Mouse (Mus musculus): ENCODE data around the gene Vamp2. TPM values are rescaled to one million over a fixed set of nuclear protein-coding genes. Genes with fewer than 3 reads are reported as not detected.

Vamp2 gene
- total and polyA plus RNA-seq, 3 experiments: 63.4 to 83.0 (median 70.8) TPM

- no peak for DNase-seq
- H3K4me3 ChIP-seq: no peak overlapping the region; the same call in 1 of the 2 replicates
- H3K79me2 ChIP-seq (replicated peaks; ENCODE audit: control insufficient read depth, insufficient read depth, low read length): no peaks in the 10 kb centered on the region
- TF ChIP-seq CTCF (IDR thresholded peaks at IDR 0.05) (no peak), POLR2A (IDR thresholded peaks at IDR 0.05; ENCODE audit: insufficient read depth, low read depth, low read length) (no peak), EP300 (IDR thresholded peaks at IDR 0.05; ENCODE audit: insufficient read depth, low read depth, low read length) (no peak)
- no peaks in the 10 kb centered on the region for H3K27me3 ChIP-seq (ENCODE audit: control insufficient read depth, insufficient read depth, low read length)
- no peak overlapping the region; the same call in 1 of the 2 replicates for H3K27ac ChIP-seq
- peaks cover 3% of the 10 kb centered on the region; the same call in 1 of the 2 replicates for H3K4me1 ChIP-seq (ENCODE audit: control insufficient read depth, insufficient read depth, low read length)
- intact Hi-C loops (cut with DNase I): loop anchor here (5.0 kb wide), 1 partner anchor 106 kb away; no protein-coding TSS in a partner anchor
- 73% methylated on average over 2 of the region's 2 CpGs for WGBS
- H3K36me3 ChIP-seq (ENCODE audit: control insufficient read depth, insufficient read depth, low read length): no peaks in the 10 kb centered on the region
- no peak overlapping the region for H3K9ac ChIP-seq (ENCODE audit: low read depth, low read length)
These were observed 38.4 kb downstream of the Vamp2 start for GRCm38 (mm10) chr11:69126706-69127095.

DNA sequence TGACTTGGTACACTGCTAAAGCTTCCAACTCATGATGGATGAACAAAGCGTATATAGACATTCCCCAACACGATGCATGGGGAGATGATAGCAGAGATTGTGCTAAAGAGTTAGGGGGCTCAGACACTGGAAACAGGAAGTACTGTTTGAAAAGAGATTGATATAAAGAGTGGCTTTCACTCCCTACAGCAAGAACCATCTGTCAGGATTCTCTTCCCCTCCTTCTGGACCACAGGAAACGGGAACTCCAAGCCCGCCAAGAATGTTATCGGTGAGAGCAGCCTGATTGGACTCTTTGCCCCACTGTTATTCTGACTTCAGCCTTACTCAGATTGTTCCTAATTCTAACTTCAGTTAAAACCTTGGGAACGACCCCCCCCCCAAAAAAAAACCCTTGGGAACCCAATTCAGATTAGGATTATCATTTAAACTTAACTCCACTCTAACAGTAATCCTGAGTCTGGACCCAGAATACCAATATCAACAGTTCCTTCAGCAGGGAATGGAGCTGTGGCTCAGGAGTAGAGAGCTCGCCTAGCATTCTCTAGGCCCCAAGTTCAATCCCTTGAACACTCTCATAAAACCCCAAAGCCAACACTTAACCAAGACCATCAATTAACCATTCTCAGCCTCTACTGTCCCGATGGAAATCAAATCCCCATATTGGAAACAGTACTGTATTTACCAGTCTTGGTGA lies 40.3 kb downstream of the Vamp2 start:
- no peaks in the 10 kb centered on the region for H3K36me3 ChIP-seq (ENCODE audit: control insufficient read depth, insufficient read depth, low read length)
- H3K79me2 ChIP-seq (replicated peaks; ENCODE audit: control insufficient read depth, insufficient read depth, low read length): no peaks in the 10 kb centered on the region
- H3K27me3 ChIP-seq (ENCODE audit: control insufficient read depth, insufficient read depth, low read length): no peaks in the 10 kb centered on the region
- peaks cover 3% of the 10 kb centered on the region; the same call in 1 of the 2 replicates for H3K4me1 ChIP-seq (ENCODE audit: control insufficient read depth, insufficient read depth, low read length)
- TF ChIP-seq EP300 (IDR thresholded peaks at IDR 0.05; ENCODE audit: insufficient read depth, low read depth, low read length): no peak
- no peak for TF ChIP-seq CTCF (IDR thresholded peaks at IDR 0.05)
- no peak for TF ChIP-seq POLR2A (IDR thresholded peaks at IDR 0.05; ENCODE audit: insufficient read depth, low read depth, low read length)
- DNase-seq: no peak
- 49% methylated on average over 8 of the region's 8 CpGs for WGBS
- no peak overlapping the region for H3K9ac ChIP-seq (ENCODE audit: low read depth, low read length)
- H3K27ac ChIP-seq: no peak overlapping the region
- no peak overlapping the region for H3K4me3 ChIP-seq
- intact Hi-C loops (cut with DNase I): loop anchor here (5.0 kb wide), 1 partner anchor 104 kb away; no protein-coding TSS in a partner anchor

GRCm38 (mm10) chr11:69133566-69133922 lies 45.3 kb downstream of the Vamp2 start:
- intact Hi-C loops (cut with DNase I): no loop called here
- no peaks in the 10 kb centered on the region for H3K4me1 ChIP-seq (ENCODE audit: control insufficient read depth, insufficient read depth, low read length)
- TF ChIP-seq CTCF (IDR thresholded peaks at IDR 0.05) (no peak), EP300 (IDR thresholded peaks at IDR 0.05; ENCODE audit: insufficient read depth, low read depth, low read length) (no peak), POLR2A (IDR thresholded peaks at IDR 0.05; ENCODE audit: insufficient read depth, low read depth, low read length) (no peak)
- WGBS: 48% methylated on average over 5 of the region's 5 CpGs
- H3K79me2 ChIP-seq (replicated peaks; ENCODE audit: control insufficient read depth, insufficient read depth, low read length): no peaks in the 10 kb centered on the region
- no peaks in the 10 kb centered on the region for H3K27me3 ChIP-seq (ENCODE audit: control insufficient read depth, insufficient read depth, low read length)
- no peak overlapping the region for H3K27ac ChIP-seq
- DNase-seq: no peak
- no peak overlapping the region for H3K9ac ChIP-seq (ENCODE audit: low read depth, low read length)
- no peaks in the 10 kb centered on the region for H3K36me3 ChIP-seq (ENCODE audit: control insufficient read depth, insufficient read depth, low read length)
- H3K4me3 ChIP-seq: no peak overlapping the region

DNA sequence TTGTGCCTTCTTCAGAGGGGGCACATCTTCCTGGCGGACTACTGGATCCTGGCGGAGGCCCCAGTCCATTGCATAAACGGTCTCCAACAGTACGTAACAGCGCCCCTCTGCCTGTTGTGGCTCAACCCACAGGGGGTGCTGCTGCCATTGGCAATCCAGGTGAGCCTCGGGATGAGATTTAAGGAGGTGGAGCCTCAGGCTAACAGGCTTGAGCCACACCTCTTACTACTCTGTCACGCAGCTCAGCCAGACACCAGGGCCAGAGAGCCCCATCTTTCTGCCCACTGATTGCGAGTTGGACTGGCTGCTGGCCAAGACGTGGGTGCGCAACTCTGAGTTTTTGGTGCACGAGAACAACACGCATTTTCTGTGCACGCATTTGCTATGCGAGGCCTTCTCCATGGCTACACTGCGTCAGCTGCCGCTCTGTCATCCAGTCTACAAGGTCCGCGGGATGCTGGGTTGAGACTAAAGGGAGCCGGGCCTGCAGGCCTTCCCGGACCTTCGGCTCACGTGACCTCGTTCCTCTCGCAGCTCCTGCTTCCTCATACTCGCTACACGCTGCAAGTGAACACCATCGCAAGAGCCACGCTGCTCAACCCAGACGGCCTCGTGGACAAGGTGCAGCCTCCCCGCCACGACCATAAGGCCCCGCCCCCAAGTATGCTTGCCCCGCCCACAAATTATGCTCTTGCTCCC lies 45.8 kb downstream of the Vamp2 start:
- Histone ChIP-seq H3K4me3 (peak overlapping the region; percentile 57), H3K9ac (ENCODE audit: low read depth, low read length) (peak overlapping the region; percentile 35), H3K27ac (no peak overlapping the region), H3K27me3 (ENCODE audit: control insufficient read depth, insufficient read depth, low read length) (no peaks in the 10 kb centered on the region), H3K4me1 (ENCODE audit: control insufficient read depth, insufficient read depth, low read length) (no peaks in the 10 kb centered on the region), H3K79me2 (replicated peaks; ENCODE audit: control insufficient read depth, insufficient read depth, low read length) (no peaks in the 10 kb centered on the region), H3K36me3 (ENCODE audit: control insufficient read depth, insufficient read depth, low read length) (no peaks in the 10 kb centered on the region)
- 5% methylated on average over 34 of the region's 34 CpGs for WGBS
- intact Hi-C loops (cut with DNase I): no loop called here
- peak; percentile 54 for TF ChIP-seq CTCF (IDR thresholded peaks at IDR 0.05)
- TF ChIP-seq EP300 (IDR thresholded peaks at IDR 0.05; ENCODE audit: insufficient read depth, low read depth, low read length): no peak
- TF ChIP-seq POLR2A (IDR thresholded peaks at IDR 0.05; ENCODE audit: insufficient read depth, low read depth, low read length): no peak
- DNase-seq: peak; percentile 49 to 51

- Histone ChIP-seq H3K4me1 (ENCODE audit: control insufficient read depth, insufficient read depth, low read length) (no peaks in the 10 kb centered on the region), H3K9ac (ENCODE audit: low read depth, low read length) (no peak overlapping the region), H3K4me3 (peak overlapping the region; percentile 57; the same call in 1 of the 2 replicates), H3K27ac (no peak overlapping the region), H3K27me3 (ENCODE audit: control insufficient read depth, insufficient read depth, low read length) (no peaks in the 10 kb centered on the region), H3K79me2 (replicated peaks; ENCODE audit: control insufficient read depth, insufficient read depth, low read length) (no peaks in the 10 kb centered on the region), H3K36me3 (ENCODE audit: control insufficient read depth, insufficient read depth, low read length) (no peaks in the 10 kb centered on the region)
- intact Hi-C loops (cut with DNase I): no loop called here
- DNase-seq: no peak
- no peak for TF ChIP-seq EP300 (IDR thresholded peaks at IDR 0.05; ENCODE audit: insufficient read depth, low read depth, low read length)
- no peak for TF ChIP-seq CTCF (IDR thresholded peaks at IDR 0.05)
- no peak for TF ChIP-seq POLR2A (IDR thresholded peaks at IDR 0.05; ENCODE audit: insufficient read depth, low read depth, low read length)
- WGBS: 53% methylated on average over 8 of the region's 8 CpGs
These were observed 46.3 kb downstream of the Vamp2 start for GRCm38 (mm10) chr11:69134622-69134968.

DNA sequence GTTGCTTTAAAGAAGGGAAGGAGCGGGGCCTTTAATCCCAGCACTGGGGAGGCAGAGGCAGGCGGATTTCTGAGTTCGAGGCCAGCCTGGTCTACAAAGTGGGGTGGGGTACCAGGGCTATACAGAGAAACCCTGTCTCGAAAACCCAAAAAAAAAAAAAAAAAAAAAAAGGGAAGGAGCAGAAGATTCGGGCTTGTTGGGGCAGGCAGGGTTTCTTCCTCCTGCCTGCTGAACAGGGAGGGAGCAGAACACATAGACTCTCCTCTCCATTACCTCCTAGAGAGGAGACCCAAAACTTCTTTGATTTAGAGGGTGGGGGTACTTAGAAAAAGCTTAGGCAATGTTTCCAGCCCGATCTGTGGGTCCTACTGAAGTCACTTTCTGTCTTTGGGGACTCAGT lies 47.1 kb downstream of the Vamp2 start:
- H3K36me3 ChIP-seq (ENCODE audit: control insufficient read depth, insufficient read depth, low read length): no peaks in the 10 kb centered on the region
- H3K9ac ChIP-seq (ENCODE audit: low read depth, low read length): no peak overlapping the region
- TF ChIP-seq EP300 (IDR thresholded peaks at IDR 0.05; ENCODE audit: insufficient read depth, low read depth, low read length): no peak
- TF ChIP-seq POLR2A (IDR thresholded peaks at IDR 0.05; ENCODE audit: insufficient read depth, low read depth, low read length): no peak
- no peak for TF ChIP-seq CTCF (IDR thresholded peaks at IDR 0.05)
- H3K4me1 ChIP-seq (ENCODE audit: control insufficient read depth, insufficient read depth, low read length): no peaks in the 10 kb centered on the region
- no peak overlapping the region for H3K27ac ChIP-seq
- H3K79me2 ChIP-seq (replicated peaks; ENCODE audit: control insufficient read depth, insufficient read depth, low read length): no peaks in the 10 kb centered on the region
- intact Hi-C loops (cut with DNase I): no loop called here
- no peak for DNase-seq
- H3K4me3 ChIP-seq: no peak overlapping the region
- 85% methylated on average over 6 of the region's 6 CpGs for WGBS
- H3K27me3 ChIP-seq (ENCODE audit: control insufficient read depth, insufficient read depth, low read length): no peaks in the 10 kb centered on the region

Other genes starting within 250 kb of the Vamp2 start
- 10 to 100 TPM; 60.4 to 63.7 TPM for gene Ndel1, start 216.6 kb upstream of the Vamp2 start, total RNA-seq (2021)
- gene Ndel1, start 216.6 kb upstream of the Vamp2 start, polyA plus RNA-seq (2012; rRNA removed): 45.5 and 64.1 TPM in 2 replicates
- gene Rnf222, start 199.9 kb upstream of the Vamp2 start, total RNA-seq (2021): under 1 TPM; 0.07 to 0.13 TPM
- 0.12 TPM in 2 replicates for gene Rnf222, start 199.9 kb upstream of the Vamp2 start, polyA plus RNA-seq (2012; rRNA removed)
- 100 to 1,000 TPM; 648 to 707 TPM for gene Rpl26, start 186.9 kb upstream of the Vamp2 start, total RNA-seq (2021)
- gene Rpl26, start 186.9 kb upstream of the Vamp2 start, polyA plus RNA-seq (2012; rRNA removed): 494 and 639 TPM in 2 replicates
- not detected for gene Odf4, start 161.4 kb upstream of the Vamp2 start, total RNA-seq (2021)
- 0.25 and 0.41 TPM in 2 replicates for gene Odf4, start 161.4 kb upstream of the Vamp2 start, polyA plus RNA-seq (2012; rRNA removed)
- gene Arhgef15, start 131.0 kb upstream of the Vamp2 start, total RNA-seq (2021): 10 to 100 TPM; 27.8 to 28.5 TPM
- 52.9 and 77.3 TPM in 2 replicates for gene Arhgef15, start 131.0 kb upstream of the Vamp2 start, polyA plus RNA-seq (2012; rRNA removed)
- gene Slc25a35, start 120.4 kb upstream of the Vamp2 start, total RNA-seq (2021): 1 to 10 TPM; 4.2 to 5.3 TPM
- gene Slc25a35, start 120.4 kb upstream of the Vamp2 start, polyA plus RNA-seq (2012; rRNA removed): 21.6 and 24.2 TPM in 2 replicates
- 100 to 1,000 TPM in 1 of 2 experiments, 10 to 100 TPM in 1; 80.7 to 100 TPM for gene Rangrf, start 113.3 kb upstream of the Vamp2 start, total RNA-seq (2021)
- gene Rangrf, start 113.3 kb upstream of the Vamp2 start, polyA plus RNA-seq (2012; rRNA removed): 145 and 169 TPM in 2 replicates
- gene Pfas, start 80.0 kb upstream of the Vamp2 start, total RNA-seq (2021): 1 to 10 TPM; 5.9 to 6.4 TPM
- 8.5 and 11.5 TPM in 2 replicates for gene Pfas, start 80.0 kb upstream of the Vamp2 start, polyA plus RNA-seq (2012; rRNA removed)
- gene Ctc1, start 72.6 kb upstream of the Vamp2 start, total RNA-seq (2021): 10 to 100 TPM; 10.7 to 15.7 TPM
- 21.5 and 26.8 TPM in 2 replicates for gene Ctc1, start 72.6 kb upstream of the Vamp2 start, polyA plus RNA-seq (2012; rRNA removed)
- gene Aurkb, start 42.8 kb upstream of the Vamp2 start, total RNA-seq (2021): under 1 TPM; 0.21 to 0.59 TPM
- 0.61 and 1.1 TPM in 2 replicates for gene Aurkb, start 42.8 kb upstream of the Vamp2 start, polyA plus RNA-seq (2012; rRNA removed)
- 10 to 100 TPM; 15.3 to 17.8 TPM for gene Borcs6, start 28.8 kb upstream of the Vamp2 start, total RNA-seq (2021)
- 13.0 and 14.2 TPM in 2 replicates for gene Borcs6, start 28.8 kb upstream of the Vamp2 start, polyA plus RNA-seq (2012; rRNA removed)
- gene Tmem107, start 17.7 kb upstream of the Vamp2 start, total RNA-seq (2021): 1 to 10 TPM; 5.6 to 6.6 TPM
- gene Tmem107, start 17.7 kb upstream of the Vamp2 start, polyA plus RNA-seq (2012; rRNA removed): 15.9 and 26.1 TPM in 2 replicates
- 10 to 100 TPM; 44.4 to 79.8 TPM for gene Per1, start 6.7 kb downstream of the Vamp2 start, total RNA-seq (2021)
- 18.0 and 36.4 TPM in 2 replicates for gene Per1, start 6.7 kb downstream of the Vamp2 start, polyA plus RNA-seq (2012; rRNA removed)
- gene Hes7, start 31.9 kb downstream of the Vamp2 start, total RNA-seq (2021): under 1 TPM in 1 of 2 experiments, not detected in 1; 0.11 TPM
- gene Hes7, start 31.9 kb downstream of the Vamp2 start, polyA plus RNA-seq (2012; rRNA removed): 0.10 TPM in 1 of 2 replicates, not detected in the other
- gene 9130213A22Rik, start 34.1 kb downstream of the Vamp2 start, total RNA-seq (2021): under 1 TPM; 0.21 to 0.23 TPM
- 0.82 and 1.00 TPM in 2 replicates for gene 9130213A22Rik, start 34.1 kb downstream of the Vamp2 start, polyA plus RNA-seq (2012; rRNA removed)
- under 1 TPM; 0.05 to 0.07 TPM for gene Aloxe3, start 37.4 kb downstream of the Vamp2 start, total RNA-seq (2021)
- 0.16 TPM in 1 of 2 replicates, not detected in the other for gene Aloxe3, start 37.4 kb downstream of the Vamp2 start, polyA plus RNA-seq (2012; rRNA removed)
- gene Alox12b, start 68.5 kb downstream of the Vamp2 start, total RNA-seq (2021): not detected
- 0.04 TPM in 1 of 2 replicates, not detected in the other for gene Alox12b, start 68.5 kb downstream of the Vamp2 start, polyA plus RNA-seq (2012; rRNA removed)
- gene Alox8, start 109.4 kb downstream of the Vamp2 start, total RNA-seq (2021): 1 to 10 TPM in 1 of 2 experiments, under 1 TPM in 1; 0.84 to 1.6 TPM
- gene Alox8, start 109.4 kb downstream of the Vamp2 start, polyA plus RNA-seq (2012; rRNA removed): 0.68 TPM in 1 of 2 replicates, not detected in the other
- gene Gucy2e, start 148.5 kb downstream of the Vamp2 start, total RNA-seq (2021): 1 to 10 TPM; 1.6 to 1.8 TPM
- 0.06 TPM in 2 replicates for gene Gucy2e, start 148.5 kb downstream of the Vamp2 start, polyA plus RNA-seq (2012; rRNA removed)
- gene Cntrob, start 235.3 kb downstream of the Vamp2 start, total RNA-seq (2021): 1 to 10 TPM; 2.3 to 2.5 TPM
- gene Cntrob, start 235.3 kb downstream of the Vamp2 start, polyA plus RNA-seq (2012; rRNA removed): 3.0 and 4.0 TPM in 2 replicates
- 10 to 100 TPM; 45.5 to 48.0 TPM for gene Trappc1, start 235.5 kb downstream of the Vamp2 start, total RNA-seq (2021)
- gene Trappc1, start 235.5 kb downstream of the Vamp2 start, polyA plus RNA-seq (2012; rRNA removed): 46.6 and 84.3 TPM in 2 replicates
- gene Kcnab3, start 237.8 kb downstream of the Vamp2 start, total RNA-seq (2021): under 1 TPM; 0.11 to 0.23 TPM
- 0.53 and 0.61 TPM in 2 replicates for gene Kcnab3, start 237.8 kb downstream of the Vamp2 start, polyA plus RNA-seq (2012; rRNA removed)